10 mouse cellular contexts compared by ENCODE assay signal in the genomic region with DNA sequence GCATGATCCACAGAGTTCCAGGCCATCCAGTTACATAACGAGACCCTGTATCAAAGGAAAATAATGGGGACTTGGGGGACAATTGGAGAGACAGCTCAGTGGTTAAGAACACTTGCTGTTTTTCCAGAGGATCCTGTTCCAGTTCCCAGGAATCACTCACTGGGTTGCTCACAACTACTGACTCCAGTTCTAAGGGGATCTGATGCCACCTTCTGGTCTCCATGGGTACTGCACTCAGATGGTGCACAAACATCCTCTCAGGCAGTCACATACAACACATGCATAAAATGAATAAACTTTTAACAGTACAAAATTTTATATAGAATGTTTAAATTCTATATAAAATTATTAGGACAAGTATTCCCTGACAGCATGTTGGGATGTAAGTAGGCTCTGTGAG. TPM values are rescaled to one million over a fixed set of nuclear protein-coding genes. Genes with fewer than 3 reads are reported as not detected.
A peak's percentile ranks its signal among the peaks of the same experiment; 100 is the strongest.
DNase-seq lines count a peak whose midpoint lies in the region; ATAC-seq and TF ChIP-seq lines count a peak whose summit lies in the region.
"Had no signal": no experiment of that assay in that cellular context is flagged by ENCODE, and none has a peak within 500 bp of the region (broad histone marks: within the 10 kb centered on the region; RNA-seq: fewer than 3 reads in every experiment).

No protein-coding gene starts in this region.

- TF ChIP-seq CTCF in intestine, postnatal 0 days (IDR thresholded peaks at IDR 0.05; ENCODE audit: low read depth): peak; percentile 50

- H3K4me2 ChIP-seq in intestine, postnatal 0 days (replicated peaks; ENCODE audit: low read depth): no peak overlapping the region
- H3K4me2 ChIP-seq in intestine, embryonic 15.5 days (replicated peaks): no peak overlapping the region
- no peak overlapping the region for H3K4me2 ChIP-seq in neural tube, embryonic 11.5 days (ENCODE audit: low read depth)
- H3K4me2 ChIP-seq in neural tube, embryonic 15.5 days: no peak overlapping the region
- H3K4me2 ChIP-seq: hindbrain, embryonic 13.5 days; neural tube, embryonic 12.5 days had no signal

- H3K36me3 ChIP-seq in intestine, postnatal 0 days (ENCODE audit: control insufficient read depth, insufficient read depth): no peaks in the 10 kb centered on the region
- no peaks in the 10 kb centered on the region for H3K36me3 ChIP-seq in intestine, embryonic 15.5 days
- H3K36me3 ChIP-seq in neural tube, embryonic 11.5 days (ENCODE audit: control insufficient read depth, insufficient read depth, low read length): no peaks in the 10 kb centered on the region
- H3K36me3 ChIP-seq in neural tube, embryonic 15.5 days: 0 out of 2 replicates have a peak, but pooled peaks cover 4% of the 10 kb centered on the region
- peaks cover 51% of the 10 kb centered on the region for H3K36me3 ChIP-seq in embryonic facial prominence, embryonic 10.5 days (replicated peaks)

- no peak overlapping the region for H3K9ac ChIP-seq in intestine, postnatal 0 days (ENCODE audit: low read depth, low read length)
- no peak overlapping the region for H3K9ac ChIP-seq in intestine, embryonic 15.5 days
- H3K9ac ChIP-seq in neural tube, embryonic 11.5 days (ENCODE audit: low read length): no peak overlapping the region
- no peak overlapping the region for H3K9ac ChIP-seq in neural tube, embryonic 15.5 days (replicated peaks)
- H3K9ac ChIP-seq: hindbrain, embryonic 13.5 days; neural tube, embryonic 12.5 days had no signal

- H3K27ac ChIP-seq in intestine, postnatal 0 days (ENCODE audit: low read depth, low read length): no peak overlapping the region
- H3K27ac ChIP-seq in intestine, embryonic 15.5 days: no peak overlapping the region
- H3K27ac ChIP-seq in neural tube, embryonic 11.5 days (ENCODE audit: low read depth, low read length): no peak overlapping the region
- H3K27ac ChIP-seq in neural tube, embryonic 15.5 days (replicated peaks): no peak overlapping the region
- no peak overlapping the region for H3K27ac ChIP-seq in embryonic facial prominence, embryonic 10.5 days (replicated peaks)
- H3K27ac ChIP-seq: hindbrain, embryonic 13.5 days; neural tube, embryonic 12.5 days had no signal

- peak; percentile 9 for DNase-seq in neural tube, embryonic 11.5 days (ENCODE audit: low spot score)
- DNase-seq in NIH3T3 (ENCODE audit: low read depth): peak; percentile 26
- DNase-seq in Muller cell, postnatal 12 days (ENCODE audit: inconsistent ontology term): no peak
- DNase-seq in embryonic facial prominence, embryonic 10.5 days (ENCODE audit: low spot score): no peak

- H3K27me3 ChIP-seq in intestine, postnatal 0 days (replicated peaks; ENCODE audit: control insufficient read depth, insufficient read depth, low read length): no peaks in the 10 kb centered on the region
- H3K27me3 ChIP-seq in intestine, embryonic 15.5 days (replicated peaks): no peaks in the 10 kb centered on the region
- no peaks in the 10 kb centered on the region for H3K27me3 ChIP-seq in neural tube, embryonic 11.5 days (ENCODE audit: control insufficient read depth, insufficient read depth, low read length)
- H3K27me3 ChIP-seq in neural tube, embryonic 15.5 days (replicated peaks): no peaks in the 10 kb centered on the region
- H3K27me3 ChIP-seq in embryonic facial prominence, embryonic 10.5 days (replicated peaks; ENCODE audit: low read depth, poor library complexity, severe bottlenecking): no peaks in the 10 kb centered on the region
- H3K27me3 ChIP-seq: hindbrain, embryonic 13.5 days; neural tube, embryonic 12.5 days had no signal

- no peaks in the 10 kb centered on the region for H3K9me3 ChIP-seq in intestine, postnatal 0 days (ENCODE audit: control insufficient read depth)
- H3K9me3 ChIP-seq in intestine, embryonic 15.5 days: no peaks in the 10 kb centered on the region
- no peaks in the 10 kb centered on the region for H3K9me3 ChIP-seq in neural tube, embryonic 11.5 days (ENCODE audit: control insufficient read depth, low read length)
- peaks cover 4% of the 10 kb centered on the region; the same call in 1 of the 2 replicates for H3K9me3 ChIP-seq in neural tube, embryonic 15.5 days (replicated peaks)
- 0 out of 2 replicates have a peak, but pooled peaks cover 4% of the 10 kb centered on the region for H3K9me3 ChIP-seq in embryonic facial prominence, embryonic 10.5 days
- H3K9me3 ChIP-seq: hindbrain, embryonic 13.5 days; neural tube, embryonic 12.5 days had no signal

- ATAC-seq in intestine, postnatal 0 days: no peak
- ATAC-seq in intestine, embryonic 15.5 days: no peak
- no peak for ATAC-seq in neural tube, embryonic 11.5 days (ENCODE audit: insufficient read depth, low FRiP score, low TSS enrichment)
- no peak for ATAC-seq in neural tube, embryonic 15.5 days (ENCODE audit: low FRiP score)
- 0 out of 2 replicates have a peak, but pooled peaks have one; percentile 31 for ATAC-seq in megakaryocyte progenitor cell, adult 5-6 weeks (replicated peaks; ENCODE audit: poor library complexity)

- no peak overlapping the region for H3K4me3 ChIP-seq in intestine, postnatal 0 days (ENCODE audit: low read depth, low read length)
- H3K4me3 ChIP-seq in intestine, embryonic 15.5 days (replicated peaks): no peak overlapping the region
- no peak overlapping the region for H3K4me3 ChIP-seq in neural tube, embryonic 11.5 days (ENCODE audit: low read depth, low read length)
- H3K4me3 ChIP-seq in neural tube, embryonic 15.5 days (replicated peaks): no peak overlapping the region
- H3K4me3 ChIP-seq in embryonic facial prominence, embryonic 10.5 days: no peak overlapping the region
- H3K4me3 ChIP-seq: hindbrain, embryonic 13.5 days; neural tube, embryonic 12.5 days had no signal

- WGBS in intestine, postnatal 0 days: 92% methylated on average over 1 of the region's 1 CpGs
- 93% methylated on average over 1 of the region's 1 CpGs for WGBS in intestine, embryonic 15.5 days
- WGBS in neural tube, embryonic 11.5 days: 83% methylated on average over 1 of the region's 1 CpGs
- WGBS in neural tube, embryonic 15.5 days: 88% methylated on average over 1 of the region's 1 CpGs
- 86% methylated on average over 1 of the region's 1 CpGs for WGBS in embryonic facial prominence, embryonic 10.5 days

- H3K4me1 ChIP-seq in intestine, postnatal 0 days (replicated peaks; ENCODE audit: control insufficient read depth, insufficient read depth, low read length): no peaks in the 10 kb centered on the region
- H3K4me1 ChIP-seq in intestine, embryonic 15.5 days (replicated peaks): no peaks in the 10 kb centered on the region
- no peaks in the 10 kb centered on the region for H3K4me1 ChIP-seq in neural tube, embryonic 11.5 days (ENCODE audit: control insufficient read depth, insufficient read depth, low read length)
- H3K4me1 ChIP-seq in neural tube, embryonic 15.5 days: no peaks in the 10 kb centered on the region
- no peaks in the 10 kb centered on the region for H3K4me1 ChIP-seq in embryonic facial prominence, embryonic 10.5 days
- H3K4me1 ChIP-seq: hindbrain, embryonic 13.5 days; neural tube, embryonic 12.5 days had no signal

RNA-seq across cellular contexts. Expression of a gene that starts 10.8 kb away (rescaled TPM):
- polyA plus RNA-seq in intestine, postnatal 0 days (2015; fragmentation: Nextera tagmentation; extraction: Ambion mirVana): 17.8 and 18.1 TPM in 2 replicates
- 27.2 and 28.6 TPM in 2 replicates for polyA plus RNA-seq in intestine, embryonic 15.5 days (2015; fragmentation: Nextera tagmentation; extraction: Ambion mirVana)
- polyA plus RNA-seq in neural tube, embryonic 11.5 days (2014; fragmentation: Nextera tagmentation; extraction: Ambion mirVana): 37.4 and 39.3 TPM in 2 replicates
- polyA plus RNA-seq in neural tube, embryonic 15.5 days (2015; fragmentation: Nextera tagmentation; extraction: Ambion mirVana): 24.2 and 27.6 TPM in 2 replicates
- total RNA-seq in megakaryocyte progenitor cell, adult 5-6 weeks (2015): 29.1 and 31.2 TPM in 2 replicates
- 63.5 and 75.6 TPM in 2 replicates for total RNA-seq in megakaryocyte progenitor cell, adult 5-6 weeks (2017)
- polyA plus RNA-seq in embryonic facial prominence, embryonic 10.5 days (2016; fragmentation: Nextera tagmentation; extraction: Ambion mirVana): 34.1 and 35.4 TPM in 2 replicates

RNA-seq across cellular contexts. Expression of a gene that starts 11.0 kb away (rescaled TPM):
- 153 and 168 TPM in 2 replicates for polyA plus RNA-seq in intestine, postnatal 0 days (2015; fragmentation: Nextera tagmentation; extraction: Ambion mirVana)
- 103 and 115 TPM in 2 replicates for polyA plus RNA-seq in intestine, embryonic 15.5 days (2015; fragmentation: Nextera tagmentation; extraction: Ambion mirVana)
- polyA plus RNA-seq in neural tube, embryonic 11.5 days (2014; fragmentation: Nextera tagmentation; extraction: Ambion mirVana): 128 and 138 TPM in 2 replicates
- polyA plus RNA-seq in neural tube, embryonic 15.5 days (2015; fragmentation: Nextera tagmentation; extraction: Ambion mirVana): 115 and 117 TPM in 2 replicates
- total RNA-seq in megakaryocyte progenitor cell, adult 5-6 weeks (2015): 76.8 and 92.8 TPM in 2 replicates
- total RNA-seq in megakaryocyte progenitor cell, adult 5-6 weeks (2017): 23.2 and 26.2 TPM in 2 replicates
- 126 and 130 TPM in 2 replicates for polyA plus RNA-seq in embryonic facial prominence, embryonic 10.5 days (2016; fragmentation: Nextera tagmentation; extraction: Ambion mirVana)

RNA-seq across cellular contexts. Expression of a gene that starts 18.0 kb away (rescaled TPM):
- polyA plus RNA-seq in intestine, postnatal 0 days (2015; fragmentation: Nextera tagmentation; extraction: Ambion mirVana): 1.4 TPM in 2 replicates
- polyA plus RNA-seq in intestine, embryonic 15.5 days (2015; fragmentation: Nextera tagmentation; extraction: Ambion mirVana): 1.7 and 2.1 TPM in 2 replicates
- 7.1 and 7.8 TPM in 2 replicates for polyA plus RNA-seq in neural tube, embryonic 11.5 days (2014; fragmentation: Nextera tagmentation; extraction: Ambion mirVana)
- polyA plus RNA-seq in neural tube, embryonic 15.5 days (2015; fragmentation: Nextera tagmentation; extraction: Ambion mirVana): 18.3 and 19.5 TPM in 2 replicates
- 27.8 and 31.2 TPM in 2 replicates for total RNA-seq in megakaryocyte progenitor cell, adult 5-6 weeks (2015)
- total RNA-seq in megakaryocyte progenitor cell, adult 5-6 weeks (2017): 9.8 and 14.1 TPM in 2 replicates
- 2.4 and 2.5 TPM in 2 replicates for polyA plus RNA-seq in embryonic facial prominence, embryonic 10.5 days (2016; fragmentation: Nextera tagmentation; extraction: Ambion mirVana)

Comparison
In these comparisons a context has a peak if more than half of its experiments do, and no peak if none do; other contexts are left out.
1. DNase-seq: peak in neural tube, embryonic 11.5 days (single experiment) and NIH3T3 (single experiment); none in Muller cell, postnatal 12 days (single experiment) and embryonic facial prominence, embryonic 10.5 days (single experiment).